Mouse (Mus musculus) inflammation-experienced regulatory T-cells, adult 6 months (primary cell): ENCODE measurements around the gene Dhx33. TPM values are rescaled to one million over a fixed set of nuclear protein-coding genes. Genes with fewer than 3 reads are reported as not detected.

Source experiments
- ATAC-seq: one replicate; pipeline ENCODE4 v1.8.0; 2017
- polyA plus RNA-seq, 3 experiments: library from polyadenylated mRNA; unstranded; fragments of 100-300 nt; shearing (Covaris generic); gene quantifications; one replicate each; pipeline ENCODE4 v1.2.1; 2017

The Dhx33 gene
- polyA plus RNA-seq, 3 experiments from 2014 or later: 4.8 to 6.8 (median 6.2) TPM

DNA sequence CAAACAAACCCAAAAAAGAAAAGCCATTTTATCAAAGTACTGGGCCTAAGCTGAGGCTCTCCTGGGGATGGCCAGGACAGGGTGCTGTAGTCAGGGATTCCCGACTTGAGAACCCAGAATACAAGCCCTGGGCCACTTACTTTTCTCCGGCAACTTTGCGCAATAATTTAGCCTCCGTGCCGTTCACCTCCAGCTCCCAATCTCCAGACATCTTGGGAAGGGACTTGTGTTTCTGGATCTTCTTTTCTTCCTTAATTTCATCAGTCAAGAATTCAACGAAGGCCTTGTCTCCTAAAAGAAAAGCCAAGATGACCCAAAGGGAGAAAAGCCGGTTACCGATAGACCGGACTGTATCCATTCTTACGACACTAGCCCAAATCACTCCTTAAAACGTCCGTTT, 22.2 kb downstream of the Dhx33 start:
- no peak for ATAC-seq

DNA sequence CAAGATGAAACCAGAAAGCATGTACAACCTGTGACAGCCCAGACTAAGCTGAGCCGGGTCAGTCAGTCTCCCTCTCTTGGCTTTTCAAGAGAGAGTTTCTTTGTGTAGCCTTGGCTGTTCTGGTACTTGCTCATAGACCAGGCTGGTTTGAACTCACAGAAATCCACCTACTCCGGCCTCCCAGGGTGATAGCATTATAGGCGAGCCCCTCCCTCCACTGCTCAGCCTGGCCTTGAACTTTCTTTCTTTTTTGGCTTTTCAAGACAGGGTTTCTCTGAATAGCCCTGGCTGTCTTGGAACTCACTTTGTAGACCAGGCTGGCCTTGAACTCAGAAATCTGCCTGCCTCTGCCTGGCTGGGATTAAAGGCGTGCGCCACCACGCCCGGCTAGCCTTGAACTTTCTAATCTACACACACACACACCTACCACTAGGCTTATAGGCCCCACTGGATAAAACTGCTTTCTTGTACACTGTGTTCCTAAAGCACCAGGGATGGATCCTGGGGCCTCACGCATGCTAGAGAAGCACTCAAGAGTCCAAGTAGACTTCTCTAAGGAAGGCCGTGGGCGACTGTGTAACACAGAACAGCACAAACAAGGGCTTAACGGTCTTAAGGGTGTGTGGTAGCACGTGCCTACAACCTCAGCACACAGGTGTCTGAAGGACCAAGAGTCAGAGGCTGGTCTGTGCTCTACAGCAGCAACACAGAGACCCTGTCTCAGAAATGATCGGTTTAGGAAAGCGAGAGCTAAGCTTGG, 23.3 kb downstream of the Dhx33 start:
- ATAC-seq: no peak

DNA sequence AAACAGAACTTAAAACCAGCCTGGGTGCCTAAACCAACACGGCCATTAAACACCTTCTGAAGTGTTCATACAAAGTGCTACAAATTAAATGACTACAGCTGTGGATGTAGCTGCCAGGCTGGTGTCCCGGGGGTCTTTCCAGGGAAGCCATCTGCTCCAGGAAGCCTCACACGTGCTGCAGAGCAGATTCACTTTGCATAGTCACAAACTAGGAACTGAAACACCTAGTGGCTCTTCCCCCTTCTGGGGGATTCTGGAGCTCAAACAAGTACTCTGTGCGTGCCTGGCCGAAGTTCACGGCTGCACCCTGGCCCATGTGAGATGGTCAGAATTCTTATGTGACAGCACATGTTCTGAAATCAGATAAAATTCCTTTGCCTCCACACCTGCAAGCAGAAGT, 24.0 kb downstream of the Dhx33 start:
- ATAC-seq: no peak

DNA sequence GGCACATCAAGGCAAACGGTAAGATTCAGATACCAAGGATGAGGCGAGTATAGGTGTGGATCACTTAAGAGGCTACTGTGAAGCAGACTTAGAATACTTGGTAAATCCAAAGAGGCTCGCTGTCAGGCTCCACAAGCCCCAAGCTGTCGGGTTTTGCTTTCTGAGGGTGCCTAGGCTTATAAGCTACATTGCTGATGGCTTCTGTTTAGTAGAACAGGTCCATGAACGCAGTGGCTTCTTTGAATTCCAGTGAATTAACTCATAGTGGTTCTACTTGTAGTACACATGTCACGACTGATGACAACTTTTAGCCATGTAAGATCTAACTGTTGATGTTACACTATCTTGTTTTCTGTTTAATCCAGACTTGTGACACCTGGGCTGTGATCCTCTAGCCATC, 26.9 kb downstream of the Dhx33 start:
- no peak for ATAC-seq

DNA sequence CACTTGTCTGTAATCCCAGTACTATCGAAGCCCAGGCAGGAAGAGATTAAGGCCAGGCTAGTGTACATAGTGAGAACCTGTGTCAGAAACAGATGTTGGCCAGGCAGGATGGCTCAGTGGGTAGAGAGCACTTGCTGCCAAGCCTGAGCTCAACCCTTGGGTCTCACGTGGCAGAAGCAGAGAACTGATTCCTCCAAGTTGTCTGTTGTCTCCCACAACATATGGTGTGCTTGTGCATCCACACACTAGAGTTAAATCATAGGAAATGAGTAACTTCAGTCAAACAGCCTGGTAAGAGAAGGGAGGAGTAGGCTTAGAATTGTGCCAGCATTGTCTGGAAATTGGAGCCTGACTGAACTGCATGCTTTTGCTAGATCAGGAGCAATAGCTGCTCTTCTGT, 29.0 kb downstream of the Dhx33 start:
- no peak for ATAC-seq

DNA sequence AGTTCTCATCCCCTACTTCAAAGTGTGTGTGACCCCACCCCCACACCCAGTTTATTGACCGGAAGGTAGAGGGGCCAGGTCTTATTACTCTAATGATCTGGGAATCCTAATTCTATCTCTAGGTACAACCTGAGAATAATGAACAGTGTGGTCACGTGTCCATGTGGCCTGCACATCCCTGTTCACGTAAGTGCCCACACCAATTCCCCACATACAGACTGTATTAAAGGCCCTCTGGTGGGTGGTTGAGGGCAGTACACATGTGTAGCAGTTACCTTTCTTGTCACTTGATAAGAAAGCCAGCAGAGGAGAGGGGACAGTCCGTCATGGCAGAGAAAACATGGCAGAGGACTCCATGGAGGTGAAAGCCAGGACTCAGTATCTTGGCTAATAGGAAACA, 30.3 kb downstream of the Dhx33 start:
- no peak for ATAC-seq

DNA sequence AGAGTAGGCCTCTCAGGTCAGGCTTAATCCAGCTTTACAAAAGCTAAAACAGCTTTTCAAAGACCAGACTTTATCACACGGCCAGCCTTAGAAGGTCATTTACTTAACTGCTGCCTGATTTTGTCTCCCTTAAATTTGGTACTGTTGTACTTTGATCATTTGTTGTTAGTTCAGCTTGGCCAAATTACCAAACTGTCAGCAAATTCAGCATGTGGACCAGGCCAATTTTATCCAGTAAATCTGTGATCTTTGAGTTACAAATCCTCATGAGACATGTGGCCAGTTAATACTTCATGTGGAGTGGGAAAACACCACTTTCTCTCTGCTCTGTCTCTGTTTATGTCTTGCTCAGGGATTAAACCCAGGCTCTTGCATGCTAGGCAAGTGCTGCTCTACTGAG, 31.7 kb downstream of the Dhx33 start:
- ATAC-seq: no peak

DNA sequence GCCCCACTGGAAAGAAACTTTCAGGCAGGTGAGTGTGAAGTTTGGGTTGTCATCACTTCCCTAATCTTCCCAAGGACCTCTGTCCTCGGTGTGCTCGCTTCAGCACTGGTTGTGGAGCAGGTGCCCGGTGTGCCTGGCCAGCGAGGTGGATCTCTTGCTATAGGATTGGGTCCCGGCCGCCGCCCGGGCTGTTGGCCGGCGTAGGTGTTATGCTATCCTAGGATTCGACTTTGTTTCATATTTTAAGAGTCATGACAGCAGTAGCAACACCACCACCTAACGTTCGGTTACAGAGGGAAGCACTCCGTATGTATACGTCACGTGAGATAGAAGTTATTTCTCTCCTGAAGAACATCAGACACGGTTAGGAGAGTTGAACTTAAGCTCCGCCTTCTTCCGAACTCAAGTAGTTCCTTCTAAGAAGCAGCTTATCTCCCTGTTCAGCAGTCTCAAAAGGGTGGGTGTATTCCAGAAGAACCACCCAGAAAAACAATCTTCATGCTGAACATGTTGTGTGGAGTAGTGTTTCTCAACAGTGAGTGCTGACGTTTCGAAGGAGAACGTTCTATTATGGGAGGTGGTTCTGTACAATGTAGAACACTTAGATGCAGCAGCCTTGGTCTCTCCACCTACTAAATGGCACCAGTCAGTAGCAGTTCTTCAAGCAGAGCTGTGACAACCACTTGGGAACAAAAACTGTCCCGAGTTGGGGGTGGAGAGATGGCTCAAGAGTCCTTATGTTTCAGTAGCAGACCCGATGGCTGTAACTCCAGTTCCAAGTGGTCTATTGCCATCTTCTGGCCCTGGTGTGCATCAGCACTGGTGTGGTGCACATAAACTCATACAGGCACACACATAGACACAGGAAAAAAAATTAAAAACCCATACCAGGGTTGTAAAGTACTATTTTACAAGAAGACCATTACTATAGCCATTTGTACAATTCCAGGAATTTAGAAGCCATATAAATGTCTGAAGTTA, 33.4 kb downstream of the Dhx33 start:
- peak; percentile 17 for ATAC-seq

DNA sequence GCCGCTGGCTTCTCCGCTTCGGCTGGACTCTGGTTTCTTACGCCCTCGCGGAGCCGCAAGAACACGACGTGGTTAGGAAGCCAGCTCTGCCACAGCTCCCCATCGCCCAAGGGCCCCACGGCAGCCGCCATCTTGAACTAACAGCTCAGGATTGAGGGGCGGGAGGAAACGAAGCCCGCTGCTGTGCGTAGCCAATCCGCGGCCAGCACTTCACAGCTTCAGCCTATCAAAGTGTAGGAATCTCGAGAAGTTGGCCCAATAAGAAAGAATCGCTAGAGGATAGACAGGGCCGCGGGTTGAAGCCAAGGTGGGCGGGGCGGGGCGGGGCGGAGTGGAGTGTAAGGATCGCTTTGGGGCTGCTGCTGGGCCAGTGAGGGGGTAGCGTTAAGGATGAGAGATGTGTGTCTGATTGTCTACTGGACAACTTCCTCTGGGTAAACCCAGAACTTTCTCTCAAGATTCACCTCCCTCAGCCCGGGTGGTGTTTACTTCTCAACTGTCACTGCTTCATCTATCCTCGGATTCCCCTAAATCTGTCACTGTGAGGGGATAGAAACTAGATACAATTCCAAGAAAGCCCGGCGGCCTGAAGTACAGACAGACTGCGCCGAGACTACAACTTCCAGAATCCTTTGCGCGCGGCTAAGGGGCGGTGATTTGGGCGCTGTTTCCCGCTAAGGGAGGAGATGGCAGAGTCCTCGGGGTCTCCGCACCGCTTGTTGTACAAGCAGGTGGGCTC, 34.2 kb downstream of the Dhx33 start, which contains the start of the genes Nup88 and Rpain:
Gene Nup88 (minus strand): TSS at position 153 of the 739 bp plus-strand sequence.
Gene Rpain (plus strand): TSS at position 393 of the 739 bp plus-strand sequence.
- peak; percentile 96 for ATAC-seq

DNA sequence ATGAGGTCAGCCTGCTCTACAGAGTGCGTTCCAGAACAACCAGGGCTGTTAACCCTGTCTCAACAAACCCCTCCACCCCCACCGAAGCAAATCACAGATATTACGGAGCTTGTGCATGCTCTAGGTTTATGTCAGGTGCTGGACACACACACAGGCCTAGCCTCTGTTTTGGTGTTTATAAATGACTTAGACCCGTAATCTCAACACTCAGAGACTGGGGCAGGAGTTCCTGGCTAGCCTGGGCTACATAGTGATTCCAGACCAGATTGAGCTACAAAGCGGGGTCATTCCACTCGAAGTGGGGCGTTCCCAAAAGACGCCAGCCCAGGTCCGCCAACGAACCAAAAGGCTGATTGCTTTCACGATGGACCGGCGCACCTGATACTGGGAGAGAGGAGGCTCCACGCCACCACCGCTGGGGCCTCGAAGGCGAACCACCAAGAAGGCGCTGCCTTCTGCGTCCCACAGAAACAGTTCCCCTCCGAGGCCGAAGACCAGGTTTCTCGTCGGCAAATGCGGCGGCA, 34.9 kb downstream of the Dhx33 start:
- ATAC-seq: peak; percentile 3

DNA sequence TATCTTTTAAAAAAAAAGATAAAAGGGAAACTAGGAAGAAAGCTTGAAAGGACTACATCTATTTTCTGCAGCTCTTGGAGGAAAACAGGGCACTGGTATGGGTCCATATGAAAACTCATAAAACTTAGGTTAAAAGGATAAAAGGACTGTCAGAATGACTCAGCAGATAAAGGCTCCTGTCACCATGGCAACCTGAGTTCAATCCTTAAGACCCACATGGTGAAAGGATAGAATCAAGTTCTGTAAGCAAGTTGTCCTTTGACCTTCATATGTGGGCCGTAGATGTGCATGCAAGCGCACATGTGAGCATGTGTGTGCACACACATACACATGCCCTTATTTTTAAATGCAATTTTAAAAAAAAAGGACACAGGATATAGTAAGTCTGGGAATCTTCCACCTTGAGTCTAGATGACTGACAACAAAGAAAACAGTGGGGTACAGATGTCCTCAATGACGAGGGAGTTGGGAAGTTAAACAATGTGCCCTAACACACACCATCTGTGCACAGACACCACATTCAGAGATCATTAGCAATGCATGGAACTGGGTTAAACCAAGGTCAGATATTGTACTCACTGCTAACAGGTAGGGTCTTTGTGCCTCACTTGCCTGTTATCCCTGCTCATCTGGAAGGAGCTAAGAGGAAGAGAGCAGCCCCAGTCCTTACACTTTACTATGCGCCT, 39.9 kb downstream of the Dhx33 start:
- no peak for ATAC-seq

DNA sequence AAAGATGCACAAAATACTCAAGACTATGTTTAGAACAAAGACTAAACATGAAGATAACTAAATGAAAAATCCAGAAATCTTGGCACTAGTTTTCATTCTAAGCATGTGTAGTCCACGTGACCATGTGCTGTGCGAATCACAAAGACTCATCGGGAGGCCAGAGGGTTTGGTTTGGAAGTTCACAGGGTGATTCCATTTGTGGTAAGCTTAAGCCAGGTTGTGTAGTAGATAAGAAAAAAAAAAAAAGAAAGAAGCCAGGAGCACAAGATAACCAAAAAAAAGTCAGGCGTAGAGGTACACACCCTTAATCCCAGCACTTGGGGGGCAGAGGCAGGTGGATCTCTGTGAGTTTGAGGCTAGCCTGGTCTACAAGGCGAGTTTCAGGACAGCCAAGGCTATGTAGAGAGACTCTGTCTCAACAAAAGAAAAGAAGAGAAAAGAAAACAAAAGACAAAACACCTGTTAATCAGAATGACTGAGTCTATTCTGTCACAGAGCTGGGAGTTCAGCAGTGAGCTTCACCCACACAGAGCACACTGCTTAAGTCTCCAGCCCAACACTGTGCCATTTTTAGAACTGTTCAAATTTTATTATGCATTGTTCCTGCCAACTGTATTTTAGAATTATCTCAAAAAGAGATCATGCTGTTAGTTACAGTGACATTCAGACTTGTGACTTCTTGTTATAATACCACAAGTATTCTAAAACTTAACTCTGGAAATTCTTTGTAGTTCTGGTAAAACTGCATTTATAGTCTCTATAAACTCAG, 43.3 kb downstream of the Dhx33 start:
- no peak for ATAC-seq

DNA sequence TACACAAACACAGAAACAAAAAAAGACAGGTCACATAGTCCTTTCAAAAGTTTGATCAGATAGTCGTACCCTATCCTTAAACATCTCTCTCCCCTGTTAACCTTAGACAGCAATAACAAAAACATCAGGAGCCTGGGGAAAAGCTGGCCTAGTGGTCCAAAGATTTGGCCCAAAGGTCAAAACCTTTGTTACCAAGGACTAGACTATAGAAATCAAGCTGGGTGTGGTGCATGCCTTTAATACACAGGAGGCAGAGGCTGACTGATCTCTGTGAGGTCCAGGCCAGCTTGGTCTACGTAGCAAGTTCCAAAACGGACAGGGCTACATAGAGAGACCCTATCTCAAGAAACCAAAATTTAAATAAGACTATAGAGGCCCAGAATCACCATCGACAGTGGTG, 49.5 kb downstream of the Dhx33 start:
- ATAC-seq: no peak

DNA sequence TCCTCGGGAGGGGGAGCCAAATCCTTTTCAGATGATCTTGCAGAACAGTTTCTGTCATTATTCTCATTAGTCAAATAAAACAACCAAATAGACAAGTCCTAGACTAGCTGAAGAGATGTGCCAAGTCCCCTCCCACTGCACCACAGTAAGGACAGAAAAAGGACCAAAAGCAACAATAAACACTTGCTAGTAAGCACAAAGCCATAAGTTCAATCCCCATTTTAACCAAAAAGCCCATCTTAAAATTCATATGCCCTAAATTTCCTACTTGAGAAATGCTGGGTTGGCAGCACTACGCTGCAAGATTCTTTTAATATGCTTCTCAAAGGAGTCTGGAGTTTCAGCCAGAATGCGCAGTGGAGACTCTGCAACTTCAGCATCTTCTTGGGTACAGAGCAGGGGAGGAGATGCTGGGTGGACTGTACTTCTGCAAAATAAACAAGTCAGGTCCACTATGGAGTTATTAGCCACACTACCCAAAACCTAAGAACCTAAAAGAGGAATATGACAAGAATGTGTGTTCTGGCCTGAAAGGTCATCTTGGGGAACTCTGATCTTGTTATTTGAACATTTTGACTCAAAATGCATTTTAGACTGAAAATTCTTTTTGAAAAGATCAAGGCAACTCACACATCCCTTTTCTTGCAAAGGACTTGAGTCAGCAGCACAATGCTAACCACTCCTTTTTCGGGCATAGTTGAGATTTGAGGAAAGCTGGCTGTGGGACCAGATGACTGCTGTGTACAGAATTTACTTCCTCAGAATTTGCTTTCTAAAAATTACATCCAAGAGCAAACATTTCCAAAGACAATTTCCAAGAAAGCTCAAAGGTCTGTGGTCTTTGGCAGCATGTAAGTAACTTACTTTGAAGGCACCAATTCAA, 59.1 kb downstream of the Dhx33 start:
- no peak for ATAC-seq

DNA sequence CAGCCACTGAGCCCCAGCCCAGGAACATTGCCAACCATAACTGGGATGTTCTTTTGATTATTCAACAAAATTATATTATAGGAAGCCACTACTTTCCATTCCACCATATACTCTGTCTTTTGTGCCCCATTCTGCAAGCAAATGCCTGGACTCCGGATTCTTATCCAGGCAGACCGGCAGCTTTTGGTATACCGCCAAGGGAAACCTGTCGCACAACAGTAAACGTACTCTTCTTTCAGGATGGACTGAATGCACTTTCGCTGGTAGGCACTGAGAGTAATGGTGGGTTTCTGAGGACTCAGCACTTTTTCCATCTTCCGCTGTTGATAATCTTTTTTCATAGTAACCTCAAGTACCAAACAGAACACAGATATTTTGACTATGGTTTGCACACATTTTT, 60.6 kb downstream of the Dhx33 start:
- ATAC-seq: no peak

DNA sequence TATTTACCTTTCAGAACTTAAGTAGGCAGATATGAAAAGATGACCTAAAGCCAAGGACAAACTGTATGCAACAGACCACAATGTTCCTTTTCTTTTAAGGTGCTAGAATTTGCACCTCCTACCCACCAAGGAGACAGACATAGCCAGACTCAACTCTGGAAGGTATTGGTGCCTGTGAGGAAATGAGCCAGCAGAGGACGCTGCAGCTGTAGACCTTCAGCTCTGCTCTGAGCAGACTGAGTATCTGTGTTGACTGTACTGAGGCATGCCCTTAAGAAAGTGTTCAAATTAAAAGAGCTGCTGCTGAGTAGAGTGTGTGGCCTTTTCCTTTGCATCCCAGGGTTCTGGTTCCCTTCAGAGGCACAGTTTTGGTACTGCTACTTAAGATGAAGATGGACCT, 61.6 kb downstream of the Dhx33 start:
- no peak for ATAC-seq

DNA sequence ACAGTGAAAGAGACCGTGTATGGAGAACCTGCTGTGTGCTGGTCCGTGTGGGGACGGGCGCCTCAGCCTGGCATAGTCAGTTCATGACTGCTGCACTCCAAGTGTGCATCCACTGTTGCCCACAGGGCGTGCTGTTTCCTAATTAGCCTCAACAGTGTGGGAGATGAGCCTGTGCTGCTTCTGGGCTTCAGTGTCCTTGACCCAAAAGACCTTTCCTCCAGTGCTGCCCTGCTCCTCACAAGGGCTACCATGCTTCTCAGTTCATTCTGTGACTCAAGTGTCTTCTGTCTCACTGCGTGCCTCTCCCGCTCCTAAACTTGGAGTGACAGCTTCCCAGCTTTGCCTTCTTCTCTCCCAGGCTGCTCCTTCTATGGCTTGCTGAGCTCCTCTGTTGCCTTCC, 68.9 kb downstream of the Dhx33 start:
- ATAC-seq: no peak
